Mouse (Mus musculus) right cerebral cortex, adult 2 months (tissue): ENCODE data around the gene Capn11.
"Not testable (repeated sequence)": the region's sequence is repeated elsewhere in the genome, so short reads cannot be mapped to it uniquely, and the experiment has no call there.

Experiments used
- DNase-seq, 2 experiments: peaks; one replicate each; pipeline ENCODE4 v3.0.0; 2021 to 2022; ENCODE audit warnings: low spot score in 2 of 2

Gene Capn11

DNA sequence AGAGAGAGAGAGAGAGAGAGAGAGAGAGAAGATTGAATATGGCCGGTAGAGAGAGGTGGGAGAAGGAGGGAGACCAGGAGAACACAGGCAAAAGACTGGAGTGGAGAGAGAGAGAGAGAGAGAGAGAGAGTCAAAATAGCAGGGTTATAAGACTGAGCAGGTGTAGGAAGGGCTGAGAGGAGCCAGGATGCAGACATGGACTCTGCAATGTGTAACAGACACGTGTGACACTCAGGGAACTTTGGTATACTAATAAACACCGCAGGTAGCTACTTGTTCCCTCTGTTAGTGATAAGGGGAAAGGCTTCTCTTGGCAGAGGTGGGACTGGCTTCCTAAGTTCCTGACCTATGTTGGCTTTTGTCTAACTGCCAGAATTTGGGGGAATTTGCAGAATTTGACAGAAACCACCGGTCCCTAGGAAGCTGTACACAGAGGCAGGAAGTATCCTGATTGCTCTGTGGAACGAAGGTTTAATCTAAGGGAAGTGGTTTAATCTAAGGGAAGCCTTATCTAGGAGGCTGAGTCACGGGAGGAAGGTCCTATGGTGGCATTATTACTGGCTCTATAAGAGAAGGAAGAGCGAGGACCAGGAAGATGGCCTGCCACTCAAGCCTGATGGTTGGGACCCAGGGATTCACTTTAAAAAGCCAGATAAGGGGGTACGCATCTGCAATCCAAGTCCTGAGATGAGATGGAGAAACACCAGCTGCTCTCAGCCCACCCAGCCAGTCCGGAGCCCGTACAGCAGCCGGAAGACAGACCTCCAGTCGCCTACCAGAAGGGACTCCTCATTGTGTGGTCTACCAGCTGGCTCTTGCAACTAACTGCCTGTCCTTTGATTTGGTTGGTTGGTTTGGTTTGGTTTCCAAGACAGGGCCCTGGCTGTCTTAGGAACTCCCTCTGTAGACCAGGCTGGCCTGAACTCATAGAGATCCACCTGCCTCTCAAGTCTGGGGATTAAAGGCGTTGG, 30.0 kb downstream of the Capn11 start:
- DNase-seq: no peak

DNA sequence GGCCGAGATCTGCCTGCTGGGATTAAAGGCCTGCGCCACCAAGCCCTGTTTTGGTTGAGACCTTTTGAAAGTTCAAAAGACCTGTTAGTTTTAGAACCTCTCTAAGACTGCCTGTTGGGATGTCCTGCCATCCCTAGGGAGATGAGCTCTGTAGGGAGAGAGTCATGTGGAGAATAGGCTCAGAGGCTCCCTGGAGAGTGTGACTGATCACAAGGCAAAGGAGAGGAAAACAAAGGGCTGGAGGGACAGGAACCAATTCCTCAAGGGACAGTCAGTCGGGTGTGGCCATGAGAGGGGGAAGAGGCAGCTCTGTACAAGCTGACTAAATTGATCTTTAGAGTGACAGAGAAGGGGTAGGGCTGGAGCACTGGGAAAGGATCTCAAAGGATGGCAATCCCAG, 31.0 kb downstream of the Capn11 start:
- DNase-seq: no peak

GRCm38 (mm10) chr17:45626577-45627134, 32.5 kb downstream of the Capn11 start:
- peak; percentile 76 to 78 for DNase-seq

DNA sequence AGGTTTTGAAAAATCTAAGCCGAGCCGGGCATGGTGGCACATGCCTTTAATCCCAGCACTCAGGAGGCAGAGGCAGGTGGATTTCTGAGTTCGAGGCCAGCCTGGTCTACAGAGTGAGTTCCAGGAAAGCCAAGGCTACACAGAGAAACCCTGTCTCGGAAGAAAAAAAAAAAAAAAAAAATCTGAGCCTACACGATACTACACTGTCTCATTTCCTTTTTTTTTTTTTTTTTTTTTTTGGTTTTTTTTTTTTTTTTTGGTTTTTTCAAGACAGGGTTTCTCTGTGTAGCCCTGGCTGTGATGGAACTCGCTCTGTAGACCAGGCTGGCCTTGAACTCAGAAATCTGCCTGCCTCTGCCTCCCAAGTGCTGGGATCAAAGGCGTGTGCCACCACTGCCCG, 35.7 kb downstream of the Capn11 start:
- not testable (repeated sequence) for DNase-seq

DNA sequence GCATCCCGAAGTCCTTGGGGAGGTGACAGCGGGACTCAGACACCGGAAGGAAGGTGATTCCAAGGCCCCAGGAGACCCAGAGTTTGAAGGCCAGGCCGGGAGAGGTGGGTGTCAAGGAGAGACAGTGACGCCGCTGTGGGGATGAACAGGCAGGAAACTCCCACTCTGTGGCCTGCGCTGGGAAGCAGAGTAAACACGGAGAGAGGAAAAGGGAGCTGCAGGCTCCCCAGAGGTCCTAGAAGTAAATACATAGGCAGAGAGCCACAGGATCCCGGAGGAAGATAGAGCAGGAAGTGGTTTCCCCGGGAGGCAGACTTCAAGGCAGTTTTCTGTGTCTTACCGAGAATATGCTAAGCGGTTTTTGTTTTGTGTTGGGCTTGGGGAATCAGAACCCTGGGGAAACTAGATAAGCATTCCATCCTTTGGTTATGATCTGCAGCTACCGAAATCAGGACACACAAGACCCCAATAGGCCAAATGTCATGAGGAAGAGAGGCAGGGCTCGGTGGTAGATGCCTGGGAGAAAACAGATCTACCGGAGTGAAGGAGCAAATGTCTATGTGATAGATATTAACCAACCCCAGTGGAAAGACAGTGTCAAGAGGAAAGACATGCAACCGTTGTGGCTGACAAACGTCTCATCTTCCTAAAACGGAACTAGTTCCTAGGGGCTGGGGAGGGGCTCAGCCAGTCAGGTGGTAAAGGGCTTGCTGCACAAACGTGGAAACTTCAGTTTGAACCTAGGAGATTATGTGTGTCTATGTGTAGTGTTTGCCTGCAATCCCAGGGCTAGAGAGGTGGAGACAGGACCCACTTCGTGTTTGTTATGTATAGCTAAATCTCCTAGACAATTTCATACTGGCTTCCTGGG, 39.5 kb downstream of the Capn11 start:
- no peak for DNase-seq

- no peak for DNase-seq
Observed at GRCm38 (mm10) chr17:45618941-45619385, 40.2 kb downstream of the Capn11 start.

GRCm38 (mm10) chr17:45617655-45618054, 41.5 kb downstream of the Capn11 start:
- DNase-seq: no peak

GRCm38 (mm10) chr17:45616679-45617078, 42.4 kb downstream of the Capn11 start:
- no peak for DNase-seq

DNA sequence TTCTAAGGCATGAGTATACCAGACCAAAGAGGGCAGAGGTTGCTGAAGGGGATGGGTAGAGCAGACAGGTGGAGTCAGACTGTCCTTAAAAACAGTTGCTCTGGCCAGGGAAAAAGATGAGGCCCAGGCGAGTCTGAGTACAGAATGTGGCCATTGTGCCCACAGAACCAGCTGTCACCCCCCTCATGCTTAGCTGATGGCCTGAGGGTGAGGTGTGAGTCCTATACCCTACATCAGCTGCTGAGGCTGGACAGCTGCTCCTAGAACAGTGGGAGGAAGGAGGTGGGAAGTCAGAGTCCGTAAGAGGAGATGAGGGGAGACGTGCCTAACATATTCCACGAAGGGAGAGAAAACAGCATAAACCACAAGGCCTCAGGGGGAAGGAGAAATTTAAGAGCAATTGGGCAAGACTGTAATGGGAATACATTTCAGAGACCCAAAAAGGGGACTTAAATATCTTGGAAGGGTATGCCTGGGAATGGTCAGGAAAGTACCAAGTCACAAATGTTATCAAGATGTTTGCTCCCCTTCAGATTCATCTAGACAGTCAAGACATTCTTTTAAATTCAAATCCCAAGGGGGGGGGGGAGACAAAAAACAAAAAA, 43.0 kb downstream of the Capn11 start:
- no peak for DNase-seq

DNA sequence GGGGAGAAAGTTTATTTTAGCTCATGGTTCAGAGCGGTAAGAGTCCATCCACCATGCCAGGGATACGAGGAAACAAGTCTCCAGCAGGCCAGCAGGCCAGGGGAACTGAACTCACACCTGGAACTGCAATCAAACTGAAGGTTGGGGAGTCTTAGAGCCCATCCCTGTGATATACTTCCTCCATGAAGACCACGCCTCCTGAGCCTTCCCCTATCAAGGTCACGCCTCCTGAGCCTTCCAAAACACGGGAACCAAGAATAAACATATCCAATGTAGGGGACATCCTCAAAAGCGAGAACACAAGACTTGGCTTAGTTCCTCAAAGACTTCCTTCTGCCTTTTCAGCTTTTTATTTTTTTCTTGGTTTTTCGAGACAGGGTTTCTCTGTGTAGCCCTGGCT, 46.2 kb downstream of the Capn11 start:
- DNase-seq: no peak

DNA sequence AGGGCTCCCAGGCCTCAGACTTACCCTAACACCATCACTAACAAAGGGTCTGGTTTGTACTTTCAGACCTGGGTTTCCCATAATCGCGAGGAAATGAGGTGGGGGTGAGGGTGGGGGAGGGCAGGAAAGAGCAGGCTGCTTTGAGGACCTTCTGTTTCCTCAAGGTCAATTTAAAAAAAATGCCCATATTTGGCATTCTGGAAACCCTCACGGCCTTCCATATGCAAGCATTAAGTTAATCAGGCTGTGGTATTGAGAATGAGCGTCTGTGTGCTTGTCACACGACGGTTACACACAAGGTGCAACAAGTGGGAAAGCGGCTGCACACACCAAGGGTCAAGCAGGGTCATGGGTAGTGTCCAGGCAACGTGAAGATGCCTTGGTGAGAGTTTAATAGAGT, 47.1 kb downstream of the Capn11 start:
- no peak for DNase-seq

GRCm38 (mm10) chr17:45610144-45610866, 48.8 kb downstream of the Capn11 start:
- DNase-seq: no peak

GRCm38 (mm10) chr17:45608396-45608795, 50.7 kb downstream of the Capn11 start:
- no peak for DNase-seq

GRCm38 (mm10) chr17:45606992-45607879, 51.9 kb downstream of the Capn11 start:
- no peak for DNase-seq

DNA sequence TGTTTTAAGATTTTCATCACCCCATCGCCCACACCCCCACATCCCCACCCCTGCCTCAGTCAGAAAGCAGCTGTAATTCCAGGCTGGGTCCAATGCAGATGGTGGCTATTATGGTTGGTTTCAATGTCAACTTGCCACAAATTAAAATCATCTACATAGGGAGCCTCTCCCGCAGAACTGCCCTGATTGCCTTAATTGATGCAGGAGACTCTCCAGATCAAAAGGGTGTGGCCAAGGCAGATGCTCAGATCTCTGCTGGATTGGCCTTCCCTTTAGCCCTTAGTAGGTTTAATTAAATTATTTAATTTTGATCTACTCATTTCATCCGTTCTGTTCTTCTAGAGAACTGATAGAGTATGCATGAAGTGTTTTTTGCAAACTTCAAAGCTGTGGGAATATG, 56.1 kb downstream of the Capn11 start:
- DNase-seq: no peak

DNA sequence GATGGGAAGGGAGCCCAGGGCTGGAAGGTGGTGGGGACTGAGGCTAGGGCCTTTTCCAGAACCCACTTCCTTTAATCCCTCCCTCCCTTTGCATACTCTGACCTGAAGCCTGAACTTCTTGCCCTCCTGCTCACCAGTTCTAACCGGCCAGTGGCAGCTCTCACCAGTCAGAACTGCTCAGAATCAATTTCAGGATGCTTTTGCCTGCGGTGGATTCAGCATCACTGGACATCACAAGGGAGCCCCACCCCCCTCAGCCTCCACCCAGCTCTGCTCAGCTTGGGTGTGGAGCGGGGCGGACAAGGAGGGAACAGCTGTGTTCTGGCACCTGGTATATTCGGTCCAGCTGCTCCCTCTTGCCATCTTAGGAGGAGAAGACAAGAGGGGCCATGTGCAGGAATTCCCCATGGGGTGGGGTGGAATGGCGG, 57.2 kb downstream of the Capn11 start, which contains the start of gene Mymx:
TSS of gene Mymx (minus strand) at position 226 of the 428 bp plus-strand sequence.
- DNase-seq: no peak

- DNase-seq: no peak
Observed at GRCm38 (mm10) chr17:45601325-45601724, 57.8 kb downstream of the Capn11 start.

GRCm38 (mm10) chr17:45600267-45600666, 58.9 kb downstream of the Capn11 start:
- DNase-seq: no peak

DNA sequence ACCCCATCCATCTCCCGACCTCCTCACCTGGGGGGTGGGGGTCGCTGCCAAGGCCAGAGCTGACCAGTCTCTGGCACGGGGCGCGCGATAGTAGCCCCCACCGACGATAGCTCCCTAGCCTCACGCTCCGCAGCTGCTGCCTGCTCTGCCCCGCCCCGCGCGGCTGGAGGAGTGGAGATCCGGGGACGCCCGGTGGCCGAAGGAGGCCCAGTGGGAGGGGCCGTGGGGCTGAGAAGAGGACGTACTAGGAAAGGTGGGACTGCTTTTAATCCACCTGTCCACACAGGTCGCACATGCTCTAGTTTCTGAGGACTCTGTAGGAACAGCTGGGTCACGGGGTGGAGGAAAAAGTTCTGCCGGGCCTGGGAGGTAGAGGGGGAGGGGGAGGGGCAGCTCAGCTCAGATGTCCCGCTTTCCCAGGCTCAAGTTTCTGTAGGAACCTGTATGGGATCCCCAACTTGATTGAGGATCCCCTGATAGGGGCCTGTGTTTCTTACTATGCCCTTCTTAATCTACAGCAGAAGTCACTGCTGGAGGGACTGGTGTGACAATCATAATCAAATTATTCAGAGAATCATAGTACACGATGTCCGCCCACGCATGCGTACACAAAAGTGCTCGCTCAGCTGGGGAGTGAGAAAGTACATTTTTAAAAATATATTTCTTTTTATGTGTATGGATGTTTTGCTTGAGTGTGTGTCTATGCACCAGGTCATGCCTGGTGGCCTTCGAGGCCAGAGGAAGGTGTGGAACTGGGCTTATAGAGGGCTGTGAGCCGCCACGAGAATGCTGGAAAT, 59.5 kb downstream of the Capn11 start, which contains the start of gene Slc29a1:
TSS of gene Slc29a1 (minus strand) at position 161 of the 797 bp plus-strand sequence.
- peak in 1 of 2 experiments; percentile 49 for DNase-seq
